Mouse (Mus musculus) bone marrow macrophage, adult 2 months (primary cell): Measurements from ENCODE around the gene Gtf3c4. TPM values are rescaled to one million over a fixed set of nuclear protein-coding genes. Genes with fewer than 3 reads are reported as not detected.
A peak's percentile ranks its signal among the peaks of the same experiment; 100 is the strongest.

Source experiments
- H3K27ac ChIP-seq: 2 replicates; pipeline ENCODE4 v1.5.1; 2012; ENCODE audit warnings: low read depth, low read length; ENCODE audit not compliant: insufficient read depth
- H3K4me1 ChIP-seq: 2 replicates; pipeline ENCODE4 v1.6.1; 2012; ENCODE audit warnings: low read length; ENCODE audit not compliant: control insufficient read depth, insufficient read depth
- H3K4me3 ChIP-seq: 2 replicates; pipeline ENCODE4 v1.5.1; 2012; ENCODE audit warnings: mild to moderate bottlenecking, low read length, moderate library complexity; ENCODE audit not compliant: insufficient read depth
- CTCF ChIP-seq: IDR thresholded peaks from 2 replicates; pipeline ENCODE4 v1.5.1; 2012; ENCODE audit warnings: low read depth, mild to moderate bottlenecking, low read length, moderate library complexity
- POLR2A ChIP-seq: IDR thresholded peaks from 2 replicates; pipeline ENCODE4 v1.6.1; 2012; ENCODE audit warnings: mild to moderate bottlenecking, low read depth, low read length, borderline replicate concordance
- polyA plus RNA-seq: library from polyadenylated mRNA; stranded (reverse); fragments of >200 nt; gene quantifications from 2 replicates; pipeline ENCODE4 v1.2.4, GENCODE M21; 2012; ENCODE audit not compliant: missing spikeins, insufficient read depth, insufficient read length

Gene Gtf3c4
- polyA plus RNA-seq, 1 experiment: 10.0 TPM

DNA sequence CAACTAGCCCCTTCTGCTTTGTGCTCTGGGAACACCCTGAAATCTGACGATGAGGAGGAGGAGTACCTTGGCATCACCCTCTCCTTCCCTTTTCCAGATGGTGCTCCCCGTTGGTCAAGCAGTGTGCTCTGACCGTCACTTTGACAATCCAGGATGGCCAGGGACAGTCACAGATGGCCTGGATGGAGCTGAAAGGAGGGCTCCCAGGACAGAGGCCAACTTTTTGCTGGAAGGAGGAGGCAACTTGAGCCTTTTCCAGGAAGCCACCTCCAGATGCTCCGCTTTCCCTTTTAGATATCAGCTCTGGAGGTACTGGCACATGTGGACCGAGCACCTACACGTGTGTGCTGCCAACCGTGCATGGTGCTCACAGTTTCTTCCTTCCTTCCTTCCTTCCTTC, 36.8 kb downstream of the Gtf3c4 start:
- Histone ChIP-seq H3K27ac (no peak overlapping the region), H3K4me1 (0 out of 2 replicates have a peak, but pooled peaks cover 2% of the 10 kb centered on the region), H3K4me3 (no peak overlapping the region)
- TF ChIP-seq POLR2A (no peak), CTCF (no peak)

DNA sequence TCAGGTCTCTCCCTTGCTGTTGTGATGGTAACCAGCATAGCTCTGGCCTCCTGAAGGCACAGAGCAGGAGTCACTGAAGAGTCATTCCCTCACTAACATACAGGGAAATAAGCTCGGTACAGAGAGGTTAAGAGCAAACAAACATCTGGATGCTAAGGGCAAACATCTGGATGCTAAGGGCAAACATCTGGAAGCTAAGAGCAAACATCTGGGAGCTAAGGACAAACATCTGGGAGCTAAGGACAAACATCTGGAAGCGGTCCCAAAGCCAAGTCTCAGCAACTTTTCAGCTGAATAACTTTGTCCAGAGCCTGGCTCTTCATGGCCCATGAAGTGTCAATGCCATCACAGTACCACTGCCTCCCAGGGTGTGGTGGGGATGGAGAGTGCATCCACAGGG, 40.6 kb downstream of the Gtf3c4 start:
- TF ChIP-seq CTCF (no peak), POLR2A (no peak)
- Histone ChIP-seq H3K4me3 (no peak overlapping the region), H3K4me1 (peaks cover 11% of the 10 kb centered on the region), H3K27ac (no peak overlapping the region)

DNA sequence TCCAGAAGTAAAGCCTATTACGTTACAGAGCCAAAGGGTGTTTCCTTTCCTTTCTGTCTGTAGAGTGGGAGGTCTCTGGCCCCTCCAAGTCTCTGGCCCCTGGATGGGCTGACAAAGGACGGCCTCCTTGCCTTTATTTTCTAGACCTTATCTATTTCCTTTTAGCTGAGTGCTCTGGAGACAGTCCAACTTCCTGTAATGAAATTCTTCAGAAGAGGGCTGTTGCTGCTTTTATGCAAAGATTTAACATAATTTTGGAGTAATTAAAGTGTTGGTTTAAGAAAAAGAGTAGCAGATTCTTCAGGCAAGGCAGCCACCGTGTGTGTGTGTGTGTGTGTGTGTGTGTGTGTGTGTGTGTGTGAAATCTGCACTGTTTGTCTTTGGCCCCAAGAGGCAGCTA, 41.8 kb downstream of the Gtf3c4 start:
- Histone ChIP-seq H3K4me3 (no peak overlapping the region), H3K4me1 (peaks cover 11% of the 10 kb centered on the region), H3K27ac (no peak overlapping the region)
- TF ChIP-seq POLR2A (no peak), CTCF (no peak)

DNA sequence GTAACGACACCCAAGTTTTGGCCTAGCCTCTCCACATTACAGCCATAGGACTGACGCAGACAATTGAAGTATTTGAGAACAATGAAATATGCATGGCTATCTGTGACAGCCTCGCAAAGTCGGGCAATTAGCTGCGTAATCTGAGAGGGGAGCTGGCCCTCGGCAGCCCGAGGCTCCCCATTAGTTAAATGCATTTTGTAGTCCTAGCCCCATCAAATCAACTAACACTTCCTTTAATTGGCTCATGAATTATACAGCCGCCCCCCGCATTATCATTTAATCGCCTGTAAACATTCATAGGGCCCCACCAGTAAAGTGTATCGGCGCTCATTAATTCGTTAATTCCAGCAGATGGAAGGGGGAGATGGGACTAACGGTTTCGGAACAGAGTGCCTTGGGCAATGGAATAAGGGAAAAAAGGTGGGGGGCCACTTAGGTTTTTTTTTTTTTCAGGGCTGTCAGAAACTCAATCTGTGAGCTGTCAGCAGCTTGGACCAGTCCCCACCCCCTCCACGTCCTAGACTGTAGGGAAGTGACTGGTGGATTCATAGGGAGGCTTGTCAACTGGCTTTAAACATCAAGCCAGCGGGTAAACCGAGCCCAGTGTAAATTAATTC, 42.6 kb downstream of the Gtf3c4 start:
- TF ChIP-seq CTCF (no peak), POLR2A (no peak)

DNA sequence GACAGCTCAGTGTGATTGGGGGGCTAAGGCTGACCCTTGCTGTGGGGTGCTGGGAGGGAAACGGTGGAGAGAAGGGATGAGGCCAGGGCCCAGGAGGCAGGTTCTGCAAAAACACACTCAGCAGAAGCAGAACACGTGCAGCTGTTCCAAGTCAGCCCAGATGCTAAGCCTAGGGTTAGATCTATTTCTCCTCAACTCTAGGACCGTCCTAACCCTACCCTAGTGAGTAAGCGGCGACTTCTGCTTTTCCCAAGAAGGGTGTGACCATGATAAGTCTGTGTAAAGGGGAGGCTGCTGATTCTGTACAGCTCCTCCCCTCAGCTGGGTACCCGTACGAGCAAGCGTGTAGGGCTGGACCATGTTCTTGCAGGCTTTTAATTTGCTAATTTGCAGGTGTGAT, 43.9 kb downstream of the Gtf3c4 start:
- Histone ChIP-seq H3K27ac (no peak overlapping the region), H3K4me3 (peak overlapping the region; percentile 42), H3K4me1 (peaks cover 18% of the 10 kb centered on the region)
- no peak for TF ChIP-seq POLR2A
- no peak for TF ChIP-seq CTCF

More for the DNA sequence above, 42.6 kb downstream of the Gtf3c4 start:
- no peak overlapping the region for H3K27ac ChIP-seq
- no peak overlapping the region for H3K4me3 ChIP-seq
- H3K4me1 ChIP-seq: peaks cover 16% of the 10 kb centered on the region

DNA sequence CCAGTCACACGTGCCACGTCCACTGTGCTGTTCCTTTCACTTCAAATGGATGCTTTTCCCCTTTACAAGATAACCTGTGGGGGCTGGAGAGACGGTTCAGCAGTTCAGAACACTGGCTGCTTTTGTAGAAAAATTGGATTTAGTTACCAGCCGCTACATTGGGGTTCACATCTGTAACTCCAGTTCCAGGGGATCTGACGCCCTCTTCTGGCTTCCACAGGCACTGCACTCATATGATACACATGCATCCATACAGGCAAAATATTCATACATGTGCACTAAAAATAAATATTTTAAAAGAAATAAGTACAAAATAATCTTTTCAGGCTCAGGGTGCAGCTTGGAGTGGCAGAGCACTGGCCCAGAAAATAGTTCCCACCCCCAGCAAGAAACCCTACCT, 45.5 kb downstream of the Gtf3c4 start:
- Histone ChIP-seq H3K27ac (no peak overlapping the region), H3K4me3 (no peak overlapping the region), H3K4me1 (peaks cover 18% of the 10 kb centered on the region)
- TF ChIP-seq POLR2A: no peak
- peak; percentile 57; the same call in 1 of the 2 replicates for TF ChIP-seq CTCF

DNA sequence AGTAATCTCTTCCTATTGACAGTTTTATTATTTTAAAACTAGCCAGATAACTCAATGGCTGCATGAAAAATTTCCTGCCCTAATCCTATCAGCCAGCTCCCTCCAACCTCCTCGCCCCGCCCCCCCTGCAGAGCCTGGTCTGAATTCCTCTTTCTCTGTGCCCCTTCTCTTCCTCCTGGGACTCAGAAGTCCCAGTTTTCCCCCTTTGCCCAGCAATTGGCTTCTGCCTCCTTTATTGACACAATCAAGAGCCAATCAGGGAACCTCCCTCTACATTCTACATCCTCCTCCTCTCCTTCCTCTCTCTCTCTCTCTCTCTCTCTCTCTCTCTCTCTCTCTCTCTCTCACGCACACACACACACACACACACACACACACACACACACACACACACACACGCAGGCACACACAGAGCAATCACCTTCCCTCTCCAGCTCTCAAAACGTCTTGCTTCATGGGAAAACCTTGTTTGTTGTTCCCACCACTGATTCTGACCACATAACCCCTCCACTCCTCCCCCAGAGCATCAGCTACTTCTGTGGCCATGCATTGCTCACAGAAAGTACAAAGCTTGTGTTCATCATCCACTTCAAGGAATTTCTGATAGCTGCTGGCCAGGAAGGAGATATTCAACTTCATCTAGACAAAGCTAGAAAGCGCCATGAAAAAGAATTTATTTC, 47.1 kb downstream of the Gtf3c4 start:
- H3K27ac ChIP-seq: no peak overlapping the region
- H3K4me1 ChIP-seq: peaks cover 16% of the 10 kb centered on the region
- H3K4me3 ChIP-seq: no peak overlapping the region
- TF ChIP-seq CTCF: no peak
- no peak for TF ChIP-seq POLR2A

DNA sequence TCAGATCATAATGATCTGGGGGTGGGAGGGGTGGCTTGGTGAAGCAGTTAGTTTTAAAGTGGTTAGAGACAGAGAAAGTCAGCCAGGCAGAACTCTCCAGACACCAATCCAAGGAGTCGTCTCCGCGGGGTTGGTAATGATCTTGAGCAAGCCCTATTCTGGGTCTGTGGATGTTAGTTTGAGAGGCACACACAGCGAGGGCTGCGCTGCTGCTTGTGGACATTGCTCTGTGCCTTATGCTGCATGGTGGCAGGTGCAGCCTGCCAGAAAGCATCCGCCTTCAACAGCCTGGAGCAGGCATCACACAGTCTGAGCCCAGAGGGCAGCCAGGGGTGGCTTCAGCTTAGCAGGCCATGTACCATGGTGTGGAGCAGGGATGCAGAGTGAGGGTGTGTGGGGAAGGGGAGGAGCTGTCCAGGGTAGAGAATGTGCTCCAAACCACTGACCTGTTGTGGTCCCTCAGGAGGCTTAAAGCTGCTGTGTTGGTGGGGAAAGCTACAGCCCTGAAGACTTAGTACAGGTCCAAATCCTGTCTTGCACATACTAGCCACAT, 53.0 kb downstream of the Gtf3c4 start:
- no peak for TF ChIP-seq POLR2A
- no peak for TF ChIP-seq CTCF
- no peak overlapping the region for H3K27ac ChIP-seq

DNA sequence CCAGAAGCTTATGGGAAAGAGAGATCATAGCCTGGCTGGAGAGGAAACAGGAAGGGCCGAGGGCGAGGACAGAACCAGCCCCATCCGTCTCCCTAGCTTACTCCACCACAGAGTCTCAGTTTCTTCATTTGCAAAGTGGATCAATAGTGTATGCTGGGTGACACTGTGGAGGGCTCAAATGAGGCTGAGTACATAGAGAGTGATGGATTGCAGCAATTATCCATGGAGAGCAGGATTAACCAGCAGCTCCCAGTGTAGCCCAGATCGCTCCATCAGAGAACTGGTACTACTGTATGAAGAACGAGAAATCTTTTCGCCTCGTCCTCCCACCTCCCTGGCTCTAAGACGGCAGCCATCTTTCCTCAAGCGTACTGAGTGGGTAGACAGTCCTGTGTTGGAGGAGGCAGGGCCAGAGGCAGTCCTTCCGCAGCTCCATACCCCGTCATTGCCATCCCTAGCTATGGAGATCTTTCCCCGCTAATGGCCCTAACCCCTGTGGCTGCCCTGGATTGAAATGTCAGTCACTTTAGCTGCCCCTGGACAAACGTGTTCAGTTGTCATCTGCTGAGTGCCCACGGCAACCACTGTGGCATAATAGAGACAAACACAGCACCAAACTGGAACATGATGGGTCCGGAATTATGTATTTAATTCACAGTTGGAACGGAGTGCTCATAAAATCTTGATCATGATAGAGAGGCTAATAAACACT, 53.6 kb downstream of the Gtf3c4 start:
- H3K4me1 ChIP-seq: peaks cover 9% of the 10 kb centered on the region
- TF ChIP-seq CTCF (no peak), POLR2A (no peak)
- H3K4me3 ChIP-seq: no peak overlapping the region
- H3K27ac ChIP-seq: peak overlapping the region; percentile 16; the same call in 1 of the 2 replicates

More for the DNA sequence above, 53.0 kb downstream of the Gtf3c4 start:
- Histone ChIP-seq H3K4me3 (no peak overlapping the region), H3K4me1 (peaks cover 9% of the 10 kb centered on the region)
